Mouse (Mus musculus) ES-E14 (cell line): ENCODE data around the gene Eif2b1.

Source experiments
- MAFK ChIP-seq: IDR thresholded peaks from 2 replicates; pipeline ENCODE4 v1.6.1; 2014; ENCODE audit warnings: mild to moderate bottlenecking, low read depth, low read length, inconsistent platforms; ENCODE audit not compliant: insufficient read depth
- ZNF384 ChIP-seq: IDR thresholded peaks from 2 replicates; pipeline ENCODE4 v1.6.1; 2012; ENCODE audit warnings: low read depth, low read length, inconsistent platforms

GRCm38 (mm10) chr5:124598224-124599174, 19.6 kb upstream of the Eif2b1 start:
- no peak for TF ChIP-seq ZNF384
- no peak for TF ChIP-seq MAFK
